Mouse (Mus musculus): ENCODE results near the gene Ank2.

Ank2 gene

DNA sequence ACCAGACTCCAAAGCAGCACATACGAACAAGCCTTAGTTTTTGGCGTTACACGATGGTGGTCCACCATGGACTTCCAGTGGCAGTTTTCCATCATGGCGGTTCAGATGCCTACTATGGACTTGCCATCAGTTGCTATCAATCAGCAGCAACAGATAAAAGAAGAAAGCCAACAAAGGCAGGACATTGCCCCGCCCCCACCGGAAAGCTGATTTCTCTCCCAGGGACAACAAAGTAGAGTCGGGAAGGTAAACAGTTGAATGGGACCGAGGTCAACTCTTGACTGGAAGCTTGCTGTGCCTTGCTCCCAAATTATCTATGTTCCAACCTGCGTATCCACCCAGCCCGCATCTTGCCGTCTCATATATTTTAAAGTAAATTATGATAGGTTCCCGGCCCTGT is 328.9 kb downstream of the Ank2 start:
- DNase-seq (ENCODE audit: low spot score) = no peak

GRCm38 (mm10) chr3:127169114-127169513 is 330.0 kb downstream of the Ank2 start:
- no peak for DNase-seq (ENCODE audit: low spot score)

GRCm38 (mm10) chr3:127163749-127164148 is 335.4 kb downstream of the Ank2 start:
- DNase-seq (ENCODE audit: low spot score) = no peak

GRCm38 (mm10) chr3:127161998-127162712 is 337.0 kb downstream of the Ank2 start:
- DNase-seq (ENCODE audit: low spot score) = no peak

DNA sequence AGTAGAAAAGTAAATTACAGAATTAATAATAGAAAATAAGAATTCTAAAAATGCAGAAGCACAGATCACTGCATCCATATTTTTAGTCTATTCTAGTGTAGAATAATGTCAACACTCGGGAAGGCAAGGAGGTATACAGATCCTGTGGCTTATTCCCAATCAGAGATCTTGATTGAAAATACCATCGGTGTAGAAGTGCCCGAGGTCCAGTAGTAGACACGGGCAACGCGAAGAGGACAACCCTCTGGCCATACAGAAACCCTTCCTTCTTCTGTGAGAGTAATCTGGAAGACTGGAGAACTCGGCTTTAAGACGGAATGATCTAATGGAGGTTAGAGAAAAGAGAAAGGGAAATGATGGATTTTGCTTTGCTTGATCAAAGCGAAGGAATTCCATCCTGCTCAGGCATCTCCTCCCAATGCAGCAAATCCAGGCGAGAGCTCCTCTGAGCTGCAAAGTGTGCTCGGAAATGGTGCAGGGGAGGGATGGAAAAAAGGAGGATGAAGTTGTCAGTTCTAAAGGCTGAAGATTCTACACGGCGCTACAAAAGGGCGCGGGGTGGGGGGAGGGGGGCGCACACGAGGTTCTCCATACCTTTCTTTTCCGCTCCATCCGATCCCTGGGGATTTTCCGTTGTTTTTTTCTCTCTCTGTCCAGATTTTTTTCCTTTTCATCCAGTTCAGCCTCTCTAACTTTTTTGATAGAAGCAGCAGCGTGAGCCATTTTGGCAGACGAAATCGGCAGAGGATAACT is 337.9 kb downstream of the Ank2 start:
- no peak for DNase-seq (ENCODE audit: low spot score)

GRCm38 (mm10) chr3:127157706-127158105 is 341.4 kb downstream of the Ank2 start:
- DNase-seq (ENCODE audit: low spot score) = no peak

DNA sequence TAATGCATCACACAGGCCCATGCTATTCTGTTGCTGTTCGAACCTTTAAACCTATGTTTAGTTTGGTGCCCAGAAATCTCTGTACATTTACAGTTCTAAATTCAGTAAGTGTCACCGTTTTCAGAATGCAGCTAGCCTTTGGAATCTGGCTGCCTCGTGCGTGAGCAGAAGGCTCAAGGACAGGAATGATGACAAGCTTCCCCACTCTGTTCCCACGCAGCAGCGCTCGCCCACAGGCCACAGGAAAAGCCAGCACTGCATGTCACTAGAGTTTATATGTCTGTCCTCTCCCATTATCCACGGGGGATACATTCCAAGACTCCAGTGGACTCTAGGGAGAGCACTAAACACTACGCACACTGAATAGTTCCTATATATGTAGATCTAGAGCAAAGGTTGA is 343.1 kb downstream of the Ank2 start:
- no peak for DNase-seq (ENCODE audit: low spot score)

DNA sequence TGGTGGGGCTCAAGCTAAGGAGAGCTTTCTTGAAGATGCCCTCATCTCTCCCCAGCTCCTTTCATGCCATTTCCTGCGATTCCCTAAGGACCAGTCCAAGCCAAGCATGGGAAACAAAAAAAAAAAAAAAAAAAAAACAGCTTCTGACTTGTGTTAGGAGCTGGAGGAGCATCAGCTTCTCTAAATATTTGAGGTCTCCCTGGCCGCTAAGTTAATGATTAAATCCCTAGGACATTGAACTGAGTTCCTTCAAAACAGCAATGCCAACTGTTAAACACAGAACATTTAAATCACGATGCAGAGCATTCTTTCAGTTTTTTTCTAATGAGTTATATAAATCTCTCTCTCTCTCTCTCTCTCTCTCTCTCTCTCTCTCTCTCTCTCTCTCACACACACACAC is 345.3 kb downstream of the Ank2 start:
- no peak for DNase-seq (ENCODE audit: low spot score)

DNA sequence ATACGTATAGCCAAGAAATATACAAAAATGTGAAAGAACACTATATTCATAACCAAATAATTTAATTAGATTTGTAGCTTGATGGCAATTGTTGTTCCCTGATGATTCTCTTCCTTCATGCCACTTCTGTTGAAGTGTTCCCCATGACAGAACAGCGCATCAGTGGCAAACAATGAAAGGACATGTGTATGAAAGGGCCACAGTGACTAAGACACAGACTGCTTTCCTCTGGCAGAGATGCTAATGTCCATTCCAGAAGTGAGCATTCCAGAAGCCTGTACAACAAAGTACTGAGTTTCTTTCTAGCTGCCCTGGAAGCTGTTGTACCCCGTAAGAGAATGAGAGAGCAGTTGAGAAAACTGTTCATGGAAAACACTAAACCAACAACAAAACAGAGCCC is 345.7 kb downstream of the Ank2 start:
- no peak for DNase-seq (ENCODE audit: low spot score)

DNA sequence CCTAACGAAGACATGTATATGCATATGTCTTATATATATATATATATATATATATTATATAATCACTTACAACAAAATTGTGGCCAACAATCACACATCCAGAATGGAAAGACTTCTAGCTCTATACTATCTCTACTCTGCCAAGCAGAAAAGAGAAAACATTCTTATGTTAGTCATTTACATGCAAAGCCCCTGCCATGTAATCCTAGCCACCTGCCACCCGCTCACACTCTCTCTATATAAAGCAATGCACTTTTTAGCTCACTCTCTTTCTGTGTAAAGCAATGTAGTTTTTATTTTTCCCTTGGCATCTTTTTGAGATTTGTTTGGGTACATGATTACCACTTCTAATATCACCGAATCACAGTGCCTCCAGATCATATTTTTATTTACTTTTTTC is 350.5 kb downstream of the Ank2 start:
- DNase-seq (ENCODE audit: low spot score) = no peak

DNA sequence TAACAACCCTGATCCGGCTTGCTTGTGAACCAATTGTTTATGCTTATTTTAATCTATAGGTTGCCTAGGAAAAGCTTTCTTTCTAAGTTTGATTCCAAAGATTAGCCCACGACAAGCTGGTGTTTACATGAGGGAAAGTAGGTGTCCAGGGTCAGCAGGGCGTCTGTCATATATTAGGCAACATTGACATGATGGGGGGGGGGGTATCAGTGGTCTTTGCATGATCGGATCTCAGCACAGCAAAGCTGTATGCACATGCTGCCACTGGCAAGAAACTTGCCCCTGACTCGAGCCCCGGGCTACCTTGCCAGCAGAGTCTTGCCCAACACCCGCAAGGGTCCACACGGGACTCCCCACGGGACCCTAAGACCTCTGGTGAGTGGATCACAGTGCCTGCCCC is 358.6 kb downstream of the Ank2 start:
- DNase-seq (ENCODE audit: low spot score) = no peak

GRCm38 (mm10) chr3:127139638-127140037 is 359.5 kb downstream of the Ank2 start:
- no peak for DNase-seq (ENCODE audit: low spot score)

DNA sequence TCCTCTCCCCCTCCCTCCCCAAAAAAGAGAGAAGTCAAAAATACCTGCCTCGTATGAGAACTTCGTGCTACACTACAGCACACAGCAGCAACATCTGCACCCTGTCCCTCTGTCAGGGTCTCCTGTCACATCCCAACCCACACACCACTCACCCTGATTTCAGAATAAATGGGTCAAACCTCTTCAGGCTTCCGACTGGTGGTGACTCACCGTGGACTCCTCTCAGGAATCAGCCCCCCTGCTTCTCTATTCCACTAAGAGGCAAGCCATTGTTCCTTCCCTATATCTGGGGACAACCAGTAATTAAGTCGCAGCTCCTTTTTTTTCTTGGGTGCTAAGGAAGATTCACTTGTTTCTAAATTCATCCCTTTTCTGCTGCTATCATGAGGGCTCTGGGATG is 361.6 kb downstream of the Ank2 start:
- no peak for DNase-seq (ENCODE audit: low spot score)

- no peak for DNase-seq (ENCODE audit: low spot score)
These were observed 365.1 kb downstream of the Ank2 start for GRCm38 (mm10) chr3:127134062-127134461.

- DNase-seq (ENCODE audit: low spot score) = no peak
These were observed 368.1 kb downstream of the Ank2 start for GRCm38 (mm10) chr3:127131048-127131447.

- DNase-seq (ENCODE audit: low spot score) = no peak
These were observed 368.9 kb downstream of the Ank2 start for GRCm38 (mm10) chr3:127130167-127130770.

DNA sequence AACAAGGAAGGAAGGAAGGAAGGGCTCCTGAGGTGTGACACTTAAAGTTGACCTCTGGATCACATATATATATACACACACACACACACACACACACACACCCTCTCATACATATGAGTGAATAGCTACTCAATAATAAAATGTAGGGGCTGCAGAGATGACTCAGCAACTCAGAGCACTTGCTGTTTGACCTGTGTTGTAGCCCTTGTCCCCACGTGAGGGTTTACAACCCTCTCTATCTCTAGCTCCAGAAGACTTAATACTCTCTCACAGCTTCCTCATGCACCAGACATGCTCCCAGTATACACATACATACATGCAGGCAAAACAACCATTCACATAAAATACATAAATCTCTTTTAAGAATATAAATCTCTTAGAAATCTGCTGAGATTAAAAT is 369.4 kb downstream of the Ank2 start:
- DNase-seq (ENCODE audit: low spot score) = no peak

DNA sequence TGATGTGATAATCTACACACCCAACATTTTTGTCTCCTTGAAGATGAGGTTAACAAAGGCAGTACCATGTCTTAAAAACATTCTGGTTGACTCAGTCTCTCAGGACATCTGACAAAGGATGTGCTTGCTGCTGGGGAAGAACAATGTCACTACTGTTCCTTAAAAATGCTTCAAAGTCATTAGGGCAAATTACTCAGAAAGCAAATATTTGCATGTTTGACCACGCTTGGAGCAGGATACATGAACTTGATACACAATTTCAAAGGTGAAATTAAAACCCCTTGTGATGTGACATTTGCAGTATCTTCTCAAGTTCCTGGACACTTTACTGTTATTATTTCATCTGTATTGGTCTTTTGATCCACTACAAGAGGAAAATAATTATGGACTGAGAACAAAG is 371.5 kb downstream of the Ank2 start:
- no peak for DNase-seq (ENCODE audit: low spot score)

- DNase-seq (ENCODE audit: low spot score) = no peak
These were observed 372.9 kb downstream of the Ank2 start for GRCm38 (mm10) chr3:127126220-127126619.

- DNase-seq (ENCODE audit: low spot score) = no peak
These were observed 374.7 kb downstream of the Ank2 start for GRCm38 (mm10) chr3:127124375-127124993.

DNA sequence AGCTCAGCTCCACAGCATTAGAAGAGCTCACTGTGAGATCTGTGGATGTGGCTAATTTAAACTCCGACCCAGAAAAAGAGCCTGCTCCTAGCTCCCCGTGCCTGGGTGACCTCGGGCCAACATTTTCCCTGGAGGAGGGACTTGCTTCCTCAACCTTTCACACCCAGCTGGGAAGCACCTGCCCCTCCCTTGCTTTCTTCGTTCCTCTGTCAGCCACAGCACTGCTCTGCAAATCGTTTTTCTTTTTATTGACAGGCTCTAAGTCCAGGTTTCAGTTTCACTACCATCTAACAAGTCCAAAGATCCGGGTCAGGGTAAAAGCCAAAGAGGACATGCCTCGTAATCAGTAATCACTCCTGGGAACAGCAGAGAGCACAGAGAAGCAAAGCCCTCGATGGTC is 375.8 kb downstream of the Ank2 start:
- no peak for DNase-seq (ENCODE audit: low spot score)

- DNase-seq (ENCODE audit: low spot score) = no peak
These were observed 380.4 kb downstream of the Ank2 start for GRCm38 (mm10) chr3:127118777-127119176.

- no peak for DNase-seq (ENCODE audit: low spot score)
These were observed 382.9 kb downstream of the Ank2 start for GRCm38 (mm10) chr3:127116226-127116625.
